Mouse (Mus musculus): ENCODE measurements at regions not wholly inside any gene's neighbourhood (a gene's known extent, or its start where the extent isn't known, plus 50 kb on each side); places are given as distances from the start of the nearest gene placed in this dataset.
A peak's percentile ranks its signal among the peaks of the same experiment; 100 is the strongest.
"Not testable (repeated sequence)": the region's sequence is repeated elsewhere in the genome, so short reads cannot be mapped to it uniquely, and the experiment has no call there.

DNA sequence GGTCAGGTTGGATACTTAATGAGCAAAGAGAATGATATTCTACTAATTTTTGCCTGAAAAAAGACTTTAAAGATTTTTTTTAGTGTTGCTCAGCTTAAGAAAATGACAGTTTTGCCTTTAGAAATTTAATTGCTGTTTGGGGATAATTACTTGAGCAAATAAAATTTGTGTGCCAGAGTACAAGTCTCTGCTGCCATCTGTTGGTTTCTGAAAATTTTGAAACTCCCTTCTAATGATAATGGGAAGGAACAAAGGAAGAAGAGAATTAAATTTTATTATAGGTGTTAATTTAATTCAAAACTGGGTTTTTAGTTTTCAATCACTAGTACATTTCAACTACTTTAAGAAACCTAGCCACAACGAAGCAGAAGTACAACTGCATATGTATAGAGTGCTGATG, 94.1 kb downstream of the Gm17521 start:
- no peak for DNase-seq

DNA sequence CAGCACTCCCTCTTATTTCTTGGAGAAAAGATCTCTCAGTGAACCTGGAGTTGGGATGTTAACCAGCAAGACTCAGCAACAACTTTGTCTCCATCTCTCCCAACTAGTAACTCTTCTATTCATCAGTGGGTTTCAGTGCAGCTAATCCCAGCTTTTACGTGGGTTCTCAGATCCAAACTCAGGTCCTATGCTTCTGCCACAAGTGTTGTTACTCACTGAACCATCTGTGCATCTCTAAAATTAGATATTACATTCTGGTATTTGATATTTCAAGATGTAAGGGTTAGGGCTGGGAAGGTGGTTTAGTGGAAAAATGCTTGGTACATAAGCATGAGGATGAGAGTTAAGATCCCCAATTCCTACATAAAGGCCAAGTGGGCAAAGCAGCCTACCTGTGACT, 136.8 kb downstream of the Gm17521 start:
- DNase-seq, result no peak

DNA sequence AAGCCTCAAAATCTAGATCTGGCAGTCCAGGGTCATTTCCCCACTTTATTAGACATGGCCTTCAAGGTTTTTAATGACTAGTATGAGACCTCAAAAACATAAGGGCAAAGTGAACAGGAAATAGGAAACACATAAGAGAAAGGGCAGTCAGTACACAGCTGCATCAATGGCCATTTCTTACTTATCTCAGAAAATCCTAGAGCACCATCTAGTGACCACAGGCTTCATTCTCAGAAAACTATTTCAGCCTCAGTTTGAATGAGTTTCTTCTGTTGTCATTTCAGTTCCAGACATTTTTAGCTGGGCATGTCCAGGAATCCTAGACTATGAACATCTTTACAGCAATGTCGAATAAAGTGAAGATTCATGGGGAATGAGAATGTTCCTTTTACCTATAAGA, 175.0 kb downstream of the Gm17521 start:
- DNase-seq, result no peak

DNA sequence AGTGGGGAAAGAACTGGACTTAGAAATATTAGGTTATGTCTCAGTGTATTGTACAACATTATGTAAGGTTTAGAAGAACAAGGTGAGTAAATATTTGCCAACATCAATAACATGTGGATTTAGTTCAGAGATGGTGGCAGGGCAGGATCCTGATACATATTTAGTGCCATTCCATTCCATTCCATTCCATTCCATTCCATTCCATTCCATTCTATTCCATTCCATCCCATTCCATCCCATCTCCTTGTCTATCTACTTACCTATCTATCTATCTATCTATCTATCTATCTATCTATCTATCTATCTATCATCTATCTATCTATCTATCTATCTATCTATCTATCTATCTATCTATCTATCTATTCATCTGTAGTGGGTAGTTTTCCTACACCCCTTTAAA, 198.2 kb downstream of the Gm17521 start:
- not testable (repeated sequence) for DNase-seq

DNA sequence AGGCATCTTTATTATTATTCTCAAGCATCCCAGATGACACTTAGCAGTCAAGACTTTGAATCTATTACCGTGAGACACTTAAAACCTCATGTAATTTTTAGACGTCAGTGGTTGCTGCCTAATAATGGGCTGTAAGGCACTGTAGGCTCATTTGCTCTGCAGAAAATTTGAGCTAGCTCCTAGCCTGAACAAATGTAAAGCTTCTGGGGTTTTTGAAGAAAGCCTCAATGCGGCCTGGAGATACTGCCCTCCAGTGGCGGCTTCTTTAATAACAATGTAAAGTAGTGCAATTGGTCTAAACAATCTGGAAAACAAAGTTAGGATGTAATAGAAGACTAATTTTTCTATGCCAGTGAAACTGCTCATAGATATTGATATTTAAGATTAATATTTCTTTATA, 203.4 kb downstream of the Gm17521 start:
- DNase-seq, result peak; percentile 12

All from right cerebral cortex, postnatal 14 days (tissue).